Mouse (Mus musculus) hindbrain, embryonic 15.5 days (tissue): Measurements from ENCODE around the gene Ttll6. TPM values are rescaled to one million over a fixed set of nuclear protein-coding genes. Genes with fewer than 3 reads are reported as not detected.
"Not testable (repeated sequence)": the region's sequence is repeated elsewhere in the genome, so short reads cannot be mapped to it uniquely, and the experiment has no call there.

Experiments
- ATAC-seq: fragments of 200-750 bp; cut with Nextera tagmentation; 2 replicates; pipeline ENCODE4 v1.8.0; 2017; ENCODE audit warnings: low read depth, moderate number of reproducible peaks, moderate TSS enrichment; ENCODE audit not compliant: low FRiP score
- H3K27ac ChIP-seq: fragments of 300-500 bp; sonication (generic); replicated peaks from 2 replicates; pipeline ENCODE4 v1.5.1; 2015; ENCODE audit warnings: mild to moderate bottlenecking, inconsistent platforms
- H3K27me3 ChIP-seq: fragments of 300-500 bp; sonication (generic); 2 replicates; pipeline ENCODE4 v1.6.1; 2015; ENCODE audit warnings: control low read depth, inconsistent platforms
- H3K36me3 ChIP-seq: fragments of 300-500 bp; sonication (generic); 2 replicates; pipeline ENCODE4 v1.6.1; 2015; ENCODE audit warnings: control low read depth, inconsistent platforms
- H3K4me1 ChIP-seq: fragments of 300-500 bp; sonication (generic); replicated peaks from 2 replicates; pipeline ENCODE4 v1.6.1; 2015; ENCODE audit warnings: control low read depth, inconsistent platforms
- H3K4me2 ChIP-seq: fragments of 300-500 bp; sonication (generic); 2 replicates; pipeline ENCODE4 v1.6.1; 2015; ENCODE audit warnings: moderate library complexity, mild to moderate bottlenecking, inconsistent platforms
- H3K4me3 ChIP-seq: fragments of 300-500 bp; sonication (generic); 2 replicates; pipeline ENCODE4 v1.5.1; 2015; ENCODE audit warnings: mild to moderate bottlenecking, inconsistent platforms
- H3K9ac ChIP-seq: fragments of 300-500 bp; sonication (generic); 2 replicates; pipeline ENCODE4 v1.6.1; 2015; ENCODE audit warnings: inconsistent platforms
- H3K9me3 ChIP-seq: fragments of 300-500 bp; sonication (generic); 2 replicates; pipeline ENCODE4 v1.6.1; 2016; ENCODE audit warnings: control low read depth, inconsistent platforms
- WGBS: fragments of 180-500 bp; shearing (Covaris S2); methylation state at CpG from one replicate; pipeline ENCODE4 v1.1.7; 2015; 5-methylcytosine and 5-hydroxymethylcytosine counted together
- polyA plus RNA-seq: library from polyadenylated mRNA; unstranded; fragments of >200 nt; fragmentation: Nextera tagmentation; extraction: Ambion mirVana; gene quantifications from 2 replicates; pipeline ENCODE4 v1.2.1, GENCODE M21; 2015

Ttll6 gene
- polyA plus RNA-seq, 1 experiment from 2014 or later: 0.43 TPM

- Histone ChIP-seq H3K4me2 (no peak overlapping the region), H3K4me3 (no peak overlapping the region), H3K9ac (no peak overlapping the region), H3K36me3 (no peaks in the 10 kb centered on the region), H3K27ac (no peak overlapping the region), H3K9me3 (no peaks in the 10 kb centered on the region), H3K4me1 (peaks cover 7% of the 10 kb centered on the region), H3K27me3 (peaks cover 14% of the 10 kb centered on the region)
- WGBS: 57% methylated on average over 3 of the region's 3 CpGs
- ATAC-seq: no peak
Measured at GRCm38 (mm10) chr11:96119401-96119800, 14.2 kb upstream of the Ttll6 start.

- not testable (repeated sequence) for H3K36me3 ChIP-seq, H3K9me3 ChIP-seq, H3K27ac ChIP-seq, ATAC-seq, H3K9ac ChIP-seq, H3K4me2 ChIP-seq, H3K4me3 ChIP-seq
- Histone ChIP-seq H3K4me1 (peaks cover 12% of the 10 kb centered on the region), H3K27me3 (peaks cover 35% of the 10 kb centered on the region)
- WGBS: 85% methylated on average over 4 of the region's 4 CpGs
Measured at GRCm38 (mm10) chr11:96122806-96123205, 10.8 kb upstream of the Ttll6 start.

GRCm38 (mm10) chr11:96124052-96124914, 9.3 kb upstream of the Ttll6 start:
- H3K4me1 ChIP-seq: peaks cover 12% of the 10 kb centered on the region
- 2% methylated on average over 45 of the region's 45 CpGs for whole genome bisulfite sequencing
- peak overlapping the region; percentile 41 for H3K4me3 ChIP-seq
- H3K36me3 ChIP-seq: no peaks in the 10 kb centered on the region
- ATAC-seq: no peak
- H3K4me2 ChIP-seq: peak overlapping the region; percentile 78
- H3K27me3 ChIP-seq: peaks cover 35% of the 10 kb centered on the region
- H3K27ac ChIP-seq: no peak overlapping the region
- H3K9ac ChIP-seq: peak overlapping the region; percentile 18
- no peaks in the 10 kb centered on the region for H3K9me3 ChIP-seq

- no peak overlapping the region for H3K4me2 ChIP-seq
- peaks cover 13% of the 10 kb centered on the region for H3K27me3 ChIP-seq
- H3K36me3 ChIP-seq: no peaks in the 10 kb centered on the region
- H3K27ac ChIP-seq: no peak overlapping the region
- no peak overlapping the region for H3K4me3 ChIP-seq
- no peak for ATAC-seq
- H3K9me3 ChIP-seq: no peaks in the 10 kb centered on the region
- H3K4me1 ChIP-seq: peaks cover 7% of the 10 kb centered on the region; the same call in 1 of the 2 replicates
- 68% methylated on average over 10 of the region's 10 CpGs for WGBS
- no peak overlapping the region for H3K9ac ChIP-seq
Measured at GRCm38 (mm10) chr11:96130606-96131005, 3.0 kb upstream of the Ttll6 start.

GRCm38 (mm10) chr11:96135847-96136246, 2.3 kb downstream of the Ttll6 start:
- ATAC-seq: no peak
- no peaks in the 10 kb centered on the region for H3K9me3 ChIP-seq
- peaks cover 7% of the 10 kb centered on the region; the same call in 1 of the 2 replicates for H3K4me1 ChIP-seq
- no peak overlapping the region for H3K27ac ChIP-seq
- no peaks in the 10 kb centered on the region for H3K36me3 ChIP-seq
- no peak overlapping the region for H3K9ac ChIP-seq
- H3K27me3 ChIP-seq: 0 out of 2 replicates have a peak, but pooled peaks cover 2% of the 10 kb centered on the region
- no peak overlapping the region for H3K4me3 ChIP-seq
- 93% methylated on average over 8 of the region's 8 CpGs for WGBS
- H3K4me2 ChIP-seq: no peak overlapping the region

GRCm38 (mm10) chr11:96140726-96141175, 7.2 kb downstream of the Ttll6 start:
- H3K27ac ChIP-seq: no peak overlapping the region
- H3K36me3 ChIP-seq: no peaks in the 10 kb centered on the region
- no peak for ATAC-seq

GRCm38 (mm10) chr11:96143766-96144165, 10.2 kb downstream of the Ttll6 start:
- WGBS: 58% methylated on average over 4 of the region's 4 CpGs

More at GRCm38 (mm10) chr11:96140726-96141175, 7.2 kb downstream of the Ttll6 start:
- no peaks in the 10 kb centered on the region for H3K9me3 ChIP-seq
- H3K4me3 ChIP-seq: no peak overlapping the region
- H3K27me3 ChIP-seq: peaks cover 14% of the 10 kb centered on the region
- H3K4me2 ChIP-seq: no peak overlapping the region
- no peak overlapping the region for H3K9ac ChIP-seq
- H3K4me1 ChIP-seq: no peaks in the 10 kb centered on the region
- WGBS: 31% methylated on average over 4 of the region's 4 CpGs

GRCm38 (mm10) chr11:96145622-96146270, 12.2 kb downstream of the Ttll6 start:
- ATAC-seq: no peak
- Histone ChIP-seq H3K4me2 (peak overlapping the region; percentile 26), H3K36me3 (no peaks in the 10 kb centered on the region), H3K4me1 (no peaks in the 10 kb centered on the region), H3K4me3 (no peak overlapping the region), H3K27me3 (peaks cover 51% of the 10 kb centered on the region), H3K9ac (no peak overlapping the region), H3K9me3 (no peaks in the 10 kb centered on the region), H3K27ac (no peak overlapping the region)
- 3% methylated on average over 15 of the region's 15 CpGs for WGBS

More at GRCm38 (mm10) chr11:96143766-96144165, 10.2 kb downstream of the Ttll6 start:
- H3K27me3 ChIP-seq: peaks cover 41% of the 10 kb centered on the region
- no peaks in the 10 kb centered on the region for H3K4me1 ChIP-seq
- H3K4me3 ChIP-seq: no peak overlapping the region
- H3K4me2 ChIP-seq: no peak overlapping the region
- ATAC-seq: no peak
- H3K27ac ChIP-seq: no peak overlapping the region
- H3K9ac ChIP-seq: no peak overlapping the region
- H3K36me3 ChIP-seq: no peaks in the 10 kb centered on the region
- H3K9me3 ChIP-seq: no peaks in the 10 kb centered on the region

GRCm38 (mm10) chr11:96147471-96147870, 13.9 kb downstream of the Ttll6 start:
- Histone ChIP-seq H3K4me3 (no peak overlapping the region), H3K4me2 (no peak overlapping the region), H3K36me3 (no peaks in the 10 kb centered on the region), H3K9ac (no peak overlapping the region), H3K4me1 (no peaks in the 10 kb centered on the region), H3K27me3 (peaks cover 52% of the 10 kb centered on the region), H3K9me3 (no peaks in the 10 kb centered on the region), H3K27ac (no peak overlapping the region)
- no peak for ATAC-seq
- 78% methylated on average over 6 of the region's 6 CpGs for WGBS

GRCm38 (mm10) chr11:96164769-96165168, 31.2 kb downstream of the Ttll6 start:
- Histone ChIP-seq H3K4me2 (no peak overlapping the region), H3K9me3 (no peaks in the 10 kb centered on the region), H3K27me3 (peaks cover 67% of the 10 kb centered on the region), H3K36me3 (no peaks in the 10 kb centered on the region), H3K4me3 (no peak overlapping the region), H3K4me1 (no peaks in the 10 kb centered on the region), H3K27ac (no peak overlapping the region), H3K9ac (no peak overlapping the region)
- no peak for ATAC-seq
- WGBS: 71% methylated on average over 12 of the region's 12 CpGs

GRCm38 (mm10) chr11:96168125-96168524, 34.5 kb downstream of the Ttll6 start:
- H3K27ac ChIP-seq: no peak overlapping the region
- no peaks in the 10 kb centered on the region for H3K4me1 ChIP-seq
- peaks cover 97% of the 10 kb centered on the region for H3K27me3 ChIP-seq
- H3K4me3 ChIP-seq: no peak overlapping the region
- H3K36me3 ChIP-seq: no peaks in the 10 kb centered on the region
- H3K9me3 ChIP-seq: no peaks in the 10 kb centered on the region
- H3K4me2 ChIP-seq: no peak overlapping the region
- no peak overlapping the region for H3K9ac ChIP-seq
- no peak for ATAC-seq
- WGBS: 36% methylated on average over 9 of the region's 9 CpGs

- no peaks in the 10 kb centered on the region for H3K36me3 ChIP-seq
- H3K4me1 ChIP-seq: no peaks in the 10 kb centered on the region
- no peak overlapping the region for H3K9ac ChIP-seq
- no peak overlapping the region for H3K27ac ChIP-seq
- WGBS: 17% methylated on average over 7 of the region's 7 CpGs
- H3K27me3 ChIP-seq: peaks cover 100% of the 10 kb centered on the region
- no peak overlapping the region for H3K4me3 ChIP-seq
- no peak for ATAC-seq
- no peak overlapping the region for H3K4me2 ChIP-seq
- no peaks in the 10 kb centered on the region for H3K9me3 ChIP-seq
Measured at GRCm38 (mm10) chr11:96169016-96169415, 35.4 kb downstream of the Ttll6 start.
